Mouse (Mus musculus): ENCODE results near the gene Chfr. TPM values are rescaled to one million over a fixed set of nuclear protein-coding genes. Genes with fewer than 3 reads are reported as not detected.

The Chfr gene
- polyA plus RNA-seq, 1 experiment from 2014 or later: 89.7 TPM

- no peaks in the 10 kb centered on the region for H3K9me3 ChIP-seq
- no peaks in the 10 kb centered on the region for H3K4me1 ChIP-seq
- no peak for ATAC-seq (ENCODE audit: low FRiP score, low read depth)
- H3K27me3 ChIP-seq: no peaks in the 10 kb centered on the region
- H3K4me2 ChIP-seq (replicated peaks): no peak overlapping the region
- H3K4me3 ChIP-seq: no peak overlapping the region
- H3K27ac ChIP-seq (replicated peaks): no peak overlapping the region
- H3K36me3 ChIP-seq: peaks cover 89% of the 10 kb centered on the region
- no peak overlapping the region for H3K9ac ChIP-seq (replicated peaks)
- WGBS: 88% methylated on average over 2 of the region's 2 CpGs
These were observed 75.7 kb downstream of the Chfr start for GRCm38 (mm10) chr5:110211312-110211711.

GRCm38 (mm10) chr5:110216780-110217179, 81.1 kb downstream of the Chfr start:
- Histone ChIP-seq H3K4me1 (no peaks in the 10 kb centered on the region), H3K4me3 (no peak overlapping the region), H3K9me3 (no peaks in the 10 kb centered on the region), H3K9ac (replicated peaks) (no peak overlapping the region), H3K4me2 (replicated peaks) (no peak overlapping the region), H3K36me3 (peaks cover 89% of the 10 kb centered on the region), H3K27me3 (no peaks in the 10 kb centered on the region), H3K27ac (replicated peaks) (no peak overlapping the region)
- WGBS: 90% methylated on average over 3 of the region's 3 CpGs
- no peak for ATAC-seq (ENCODE audit: low FRiP score, low read depth)

- 91% methylated on average over 4 of the region's 4 CpGs for WGBS
- H3K4me1 ChIP-seq: no peaks in the 10 kb centered on the region
- H3K27ac ChIP-seq (replicated peaks): no peak overlapping the region
- H3K4me3 ChIP-seq: no peak overlapping the region
- H3K36me3 ChIP-seq: peaks cover 74% of the 10 kb centered on the region
- ATAC-seq (ENCODE audit: low FRiP score, low read depth): no peak
- no peaks in the 10 kb centered on the region for H3K9me3 ChIP-seq
- no peak overlapping the region for H3K9ac ChIP-seq (replicated peaks)
- no peak overlapping the region for H3K4me2 ChIP-seq (replicated peaks)
- no peaks in the 10 kb centered on the region for H3K27me3 ChIP-seq
These were observed 84.7 kb downstream of the Chfr start for GRCm38 (mm10) chr5:110220331-110220730.

Other genes with a start within 250 kb of the Chfr start
- gene Gm15446, start 212.4 kb upstream of the Chfr start, polyA plus RNA-seq (2016; fragmentation: Nextera tagmentation; extraction: Ambion mirVana): 0.37 and 0.63 TPM in 2 replicates
- gene Zfp932, start 139.3 kb upstream of the Chfr start, polyA plus RNA-seq (2016; fragmentation: Nextera tagmentation; extraction: Ambion mirVana): 25.5 and 26.2 TPM in 2 replicates
- 5.2 and 8.9 TPM in 2 replicates for gene Gm17655, start 63.3 kb upstream of the Chfr start, polyA plus RNA-seq (2016; fragmentation: Nextera tagmentation; extraction: Ambion mirVana)
- 1.4 TPM in 2 replicates for gene Gm35315, start 41.4 kb upstream of the Chfr start, polyA plus RNA-seq (2016; fragmentation: Nextera tagmentation; extraction: Ambion mirVana)
- 1.1 and 1.3 TPM in 2 replicates for gene Plcxd1, start 35.9 kb upstream of the Chfr start, polyA plus RNA-seq (2016; fragmentation: Nextera tagmentation; extraction: Ambion mirVana)
- 39.3 and 43.8 TPM in 2 replicates for gene Gtpbp6, start 27.6 kb upstream of the Chfr start, polyA plus RNA-seq (2016; fragmentation: Nextera tagmentation; extraction: Ambion mirVana)
- 10.9 and 12.0 TPM in 2 replicates for gene Zfp605, start 25.8 kb upstream of the Chfr start, polyA plus RNA-seq (2016; fragmentation: Nextera tagmentation; extraction: Ambion mirVana)
- 25.3 and 27.8 TPM in 2 replicates for gene Golga3, start 40.9 kb downstream of the Chfr start, polyA plus RNA-seq (2016; fragmentation: Nextera tagmentation; extraction: Ambion mirVana)
- gene Ankle2, start 95.2 kb downstream of the Chfr start, polyA plus RNA-seq (2016; fragmentation: Nextera tagmentation; extraction: Ambion mirVana): 36.9 and 39.6 TPM in 2 replicates
- 89.0 and 89.4 TPM in 2 replicates for gene Pgam5, start 134.1 kb downstream of the Chfr start, polyA plus RNA-seq (2016; fragmentation: Nextera tagmentation; extraction: Ambion mirVana)
- gene Pxmp2, start 150.3 kb downstream of the Chfr start, polyA plus RNA-seq (2016; fragmentation: Nextera tagmentation; extraction: Ambion mirVana): 10.0 and 11.1 TPM in 2 replicates
- 29.6 and 31.9 TPM in 2 replicates for gene Pole, start 150.5 kb downstream of the Chfr start, polyA plus RNA-seq (2016; fragmentation: Nextera tagmentation; extraction: Ambion mirVana)
- gene P2rx2, start 207.4 kb downstream of the Chfr start, polyA plus RNA-seq (2016; fragmentation: Nextera tagmentation; extraction: Ambion mirVana): 1.2 and 1.7 TPM in 2 replicates
- gene Lrcol1, start 208.9 kb downstream of the Chfr start, polyA plus RNA-seq (2016; fragmentation: Nextera tagmentation; extraction: Ambion mirVana): not detected in 2 replicates

Data from midbrain, embryonic 12.5 days (tissue).